Mouse (Mus musculus): ENCODE measurements around the gene Aknad1.

DNA sequence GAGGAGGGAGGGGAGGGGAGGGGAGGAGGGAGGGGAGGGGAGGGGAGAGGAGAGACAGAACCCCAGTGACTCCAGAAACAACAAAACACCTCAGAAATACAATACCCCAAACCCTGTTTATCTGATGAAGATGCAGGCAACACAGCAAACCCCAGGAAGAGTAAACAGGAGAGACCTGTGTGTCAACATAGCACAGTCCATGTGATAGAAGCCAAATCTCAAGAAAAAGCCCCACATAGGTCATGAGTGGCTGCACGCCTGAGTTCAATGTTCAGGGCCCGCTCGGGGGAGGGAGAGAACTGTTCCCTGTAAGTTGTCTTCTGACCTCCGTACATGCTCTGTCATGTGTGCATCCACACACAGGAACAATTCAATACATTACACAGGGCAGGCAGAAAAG lies 56.9 kb downstream of the Aknad1 start:
- TF ChIP-seq POLR2A (IDR thresholded peaks at IDR 0.05; ENCODE audit: control insufficient read depth, low read depth, low read length) (no peak), CTCF (IDR thresholded peaks at IDR 0.05; ENCODE audit: control insufficient read depth, insufficient read depth, insufficient replicate concordance, low read depth, low read length) (no peak)
